In genomic region chr14:32772791-32773190, GRCm38 (mm10) we compare ENCODE assay signal across 8 mouse cellular contexts. TPM values are rescaled to one million over a fixed set of nuclear protein-coding genes. Genes with fewer than 3 reads are reported as not detected.
A peak's percentile ranks its signal among the peaks of the same experiment; 100 is the strongest.
DNase-seq lines count a peak whose midpoint lies in the region; ATAC-seq and TF ChIP-seq lines count a peak whose summit lies in the region.
"Had no signal": no experiment of that assay in that cellular context is flagged by ENCODE, and none has a peak within 500 bp of the region (broad histone marks: within the 10 kb centered on the region; RNA-seq: fewer than 3 reads in every experiment).

No protein-coding gene starts in this region.

- peak; percentile 42 to 58 for DNase-seq in left cerebral cortex, adult 18-20 months (ENCODE audit: low spot score in 2 of 2)
- no peak for DNase-seq in left cerebral cortex, adult 8-10 months (ENCODE audit: low spot score in 2 of 2)
- DNase-seq in NIH3T3 (ENCODE audit: low read depth) = peak; percentile 17
- peak; percentile 55 for DNase-seq in adrenal gland, postnatal 14 days
- peak in 1 of 2 experiments; percentile 42 for DNase-seq in layer of hippocampus, adult 2 months (ENCODE audit: low spot score in 2 of 2)

- H3K27ac ChIP-seq in layer of hippocampus, adult 2 months = no peak overlapping the region
- H3K27ac ChIP-seq: stomach, embryonic 15.5 days had no signal

- TF ChIP-seq CTCF in layer of hippocampus, adult 2 months (conservative IDR thresholded peaks at IDR 0.05) = peak; percentile 81

- ATAC-seq in erythroid progenitor cell, adult 5-6 weeks (replicated peaks; ENCODE audit: low FRiP score, poor library complexity, severe bottlenecking) = no peak
- ATAC-seq in megakaryocyte, adult 5-6 weeks (ENCODE audit: poor library complexity, severe bottlenecking) = no peak

- H3K4me3 ChIP-seq in layer of hippocampus, adult 2 months = no peak overlapping the region
- H3K4me3 ChIP-seq: stomach, embryonic 15.5 days had no signal

RNA-seq across cellular contexts. Expression of gene Tmem273, which starts 13.0 kb away (rescaled TPM):
- 1 to 10 TPM in 1 of 2 experiments, under 1 TPM in 1; 0.53 to 1.5 TPM for total RNA-seq in left cerebral cortex, adult 18-20 months (2021)
- 1 to 10 TPM in 3 of 4 experiments, under 1 TPM in 1; 0.40 to 1.5 (median 1.1) TPM for total RNA-seq in left cerebral cortex, adult 8-10 months (2022)
- total RNA-seq in adrenal gland, postnatal 14 days (2021) = 1.4 and 2.0 TPM in 2 replicates
- total RNA-seq in layer of hippocampus, adult 2 months (2021) = under 1 TPM; 0.59 TPM
- total RNA-seq in erythroid progenitor cell, adult 5-6 weeks (2015; ENCODE audit: low replicate concordance) = 1.8 and 4.6 TPM in 2 replicates
- total RNA-seq in erythroid progenitor cell, adult 5-6 weeks (2017; ENCODE audit: low replicate concordance) = 1.3 and 15.4 TPM in 2 replicates
- total RNA-seq in megakaryocyte, adult 5-6 weeks (2015) = 12.3 and 15.3 TPM in 2 replicates
- 7.8 and 10.1 TPM in 2 replicates for total RNA-seq in megakaryocyte, adult 5-6 weeks (2017)

Comparison
In these comparisons a context has a peak if more than half of its experiments do, and no peak if none do; other contexts are left out.
1. DNase-seq: peak in left cerebral cortex, adult 18-20 months (2 of 2), NIH3T3 (single experiment) and adrenal gland, postnatal 14 days (single experiment); none in left cerebral cortex, adult 8-10 months (0 of 2).